ENCODE assay signal across 19 mouse cellular contexts in the genomic region with DNA sequence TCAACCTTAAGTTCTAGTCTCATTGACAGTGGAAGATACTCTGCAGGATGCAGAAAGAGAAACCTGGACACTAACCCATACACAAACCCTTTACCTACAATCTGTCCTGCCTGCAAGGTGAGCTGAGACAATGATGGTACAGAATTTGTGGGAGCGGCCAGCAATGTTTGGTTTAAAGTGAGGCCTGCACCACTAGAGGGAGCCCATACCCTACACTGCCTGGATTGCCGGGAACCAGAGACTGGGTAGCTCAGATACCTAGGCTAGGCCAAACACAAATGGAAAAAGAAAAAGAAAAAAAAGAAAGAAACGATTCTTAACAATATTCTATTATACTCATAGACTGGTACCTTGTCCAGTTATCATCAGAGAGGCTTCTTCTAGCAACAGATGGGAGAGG. TPM values are rescaled to one million over a fixed set of nuclear protein-coding genes. Genes with fewer than 3 reads are reported as not detected.
"Had no signal": no experiment of that assay in that cellular context is flagged by ENCODE, and none has a peak within 500 bp of the region (broad histone marks: within the 10 kb centered on the region; RNA-seq: fewer than 3 reads in every experiment).

No protein-coding gene starts in this region.

RNA-seq across cellular contexts. Expression of a gene that starts 3.0 kb away (rescaled TPM):
- total RNA-seq: layer of hippocampus, adult 2 months; layer of hippocampus, postnatal 25 days; left cerebral cortex, adult 18-20 months; left cerebral cortex, postnatal 25 days had no signal
- polyA plus RNA-seq: kidney, postnatal 0 days; large intestine, adult 2 months; limb, embryonic 10.5 days; limb, embryonic 13.5 days; liver, embryonic 12.5 days; liver, embryonic 15.5 days; lung, embryonic 15.5 days; midbrain, embryonic 10.5 days; midbrain, embryonic 15.5 days; neural tube, embryonic 14.5 days; small intestine, adult 2 months; spleen, adult 2 months; stomach, embryonic 16.5 days; testis, adult 2 months; urinary bladder, adult 2 months had no signal

RNA-seq across cellular contexts. Expression of a gene that starts 5.9 kb away (rescaled TPM):
- total RNA-seq: layer of hippocampus, adult 2 months; layer of hippocampus, postnatal 25 days; left cerebral cortex, adult 18-20 months; left cerebral cortex, postnatal 25 days had no signal
- polyA plus RNA-seq: kidney, postnatal 0 days; large intestine, adult 2 months; limb, embryonic 10.5 days; limb, embryonic 13.5 days; liver, embryonic 12.5 days; liver, embryonic 15.5 days; lung, embryonic 15.5 days; midbrain, embryonic 10.5 days; midbrain, embryonic 15.5 days; neural tube, embryonic 14.5 days; small intestine, adult 2 months; spleen, adult 2 months; stomach, embryonic 16.5 days; testis, adult 2 months; urinary bladder, adult 2 months had no signal

RNA-seq across cellular contexts. Expression of a gene that starts 14.8 kb away (rescaled TPM):
- total RNA-seq: layer of hippocampus, adult 2 months; layer of hippocampus, postnatal 25 days; left cerebral cortex, adult 18-20 months; left cerebral cortex, postnatal 25 days had no signal
- polyA plus RNA-seq: kidney, postnatal 0 days; large intestine, adult 2 months; limb, embryonic 10.5 days; limb, embryonic 13.5 days; liver, embryonic 12.5 days; liver, embryonic 15.5 days; lung, embryonic 15.5 days; midbrain, embryonic 10.5 days; midbrain, embryonic 15.5 days; neural tube, embryonic 14.5 days; small intestine, adult 2 months; spleen, adult 2 months; stomach, embryonic 16.5 days; testis, adult 2 months; urinary bladder, adult 2 months had no signal

RNA-seq across cellular contexts. Expression of a gene that starts 30.6 kb away (rescaled TPM):
- total RNA-seq: layer of hippocampus, adult 2 months; layer of hippocampus, postnatal 25 days; left cerebral cortex, adult 18-20 months; left cerebral cortex, postnatal 25 days had no signal
- polyA plus RNA-seq: kidney, postnatal 0 days; large intestine, adult 2 months; limb, embryonic 10.5 days; limb, embryonic 13.5 days; liver, embryonic 12.5 days; liver, embryonic 15.5 days; lung, embryonic 15.5 days; midbrain, embryonic 10.5 days; midbrain, embryonic 15.5 days; neural tube, embryonic 14.5 days; small intestine, adult 2 months; spleen, adult 2 months; stomach, embryonic 16.5 days; testis, adult 2 months; urinary bladder, adult 2 months had no signal

RNA-seq across cellular contexts. Expression of a gene that starts 33.0 kb away (rescaled TPM):
- total RNA-seq: layer of hippocampus, adult 2 months; layer of hippocampus, postnatal 25 days; left cerebral cortex, adult 18-20 months; left cerebral cortex, postnatal 25 days had no signal
- polyA plus RNA-seq: kidney, postnatal 0 days; large intestine, adult 2 months; limb, embryonic 10.5 days; limb, embryonic 13.5 days; liver, embryonic 12.5 days; liver, embryonic 15.5 days; lung, embryonic 15.5 days; midbrain, embryonic 10.5 days; midbrain, embryonic 15.5 days; neural tube, embryonic 14.5 days; small intestine, adult 2 months; spleen, adult 2 months; stomach, embryonic 16.5 days; testis, adult 2 months; urinary bladder, adult 2 months had no signal
